Mouse (Mus musculus) embryonic facial prominence, embryonic 14.5 days (tissue): Measurements from ENCODE around the gene Ostf1. TPM values are rescaled to one million over a fixed set of nuclear protein-coding genes. Genes with fewer than 3 reads are reported as not detected.

Experiments
- ATAC-seq: fragments of 200-750 bp; cut with Nextera tagmentation; 2 replicates; pipeline ENCODE4 v1.8.0; 2017; ENCODE audit warnings: low read depth, moderate number of reproducible peaks, moderate TSS enrichment
- DNase-seq: peaks from one replicate; pipeline ENCODE4 v3.0.0-alpha.2; 2015; ENCODE audit warnings: low spot score
- H3K27ac ChIP-seq: fragments of 300-500 bp; sonication (generic); replicated peaks from 2 replicates; pipeline ENCODE4 v1.5.1; 2014; ENCODE audit warnings: low read depth, mild to moderate bottlenecking, low read length, moderate library complexity
- H3K27me3 ChIP-seq: fragments of 300-500 bp; sonication (generic); replicated peaks from 2 replicates; pipeline ENCODE4 v1.6.1; 2014; ENCODE audit warnings: low read length; ENCODE audit not compliant: control insufficient read depth, insufficient read depth
- H3K36me3 ChIP-seq: fragments of 300-500 bp; sonication (generic); 2 replicates; pipeline ENCODE4 v1.6.1; 2014; ENCODE audit warnings: low read length, mixed read lengths; ENCODE audit not compliant: control insufficient read depth, insufficient read depth
- H3K4me1 ChIP-seq: fragments of 300-500 bp; sonication (generic); 2 replicates; pipeline ENCODE4 v1.6.1; 2014; ENCODE audit warnings: antibody characterized with exemption, low read length; ENCODE audit not compliant: control insufficient read depth, insufficient read depth
- H3K4me2 ChIP-seq: fragments of 300-500 bp; sonication (generic); 2 replicates; pipeline ENCODE4 v1.6.1; 2014; ENCODE audit warnings: low read depth, mild to moderate bottlenecking, low read length, moderate library complexity, mixed read lengths
- H3K4me3 ChIP-seq: fragments of 300-500 bp; sonication (generic); 2 replicates; pipeline ENCODE4 v1.5.1; 2014; ENCODE audit warnings: low read depth, mild to moderate bottlenecking, low read length
- H3K9ac ChIP-seq: fragments of 300-500 bp; sonication (generic); 2 replicates; pipeline ENCODE4 v1.6.1; 2014; ENCODE audit warnings: low read depth, mild to moderate bottlenecking, low read length, moderate library complexity, mixed read lengths
- H3K9me3 ChIP-seq: fragments of 300-500 bp; sonication (generic); 2 replicates; pipeline ENCODE4 v1.6.1; 2016; ENCODE audit warnings: low read length; ENCODE audit not compliant: control insufficient read depth
- WGBS: fragments of 180-500 bp; shearing (Covaris S2); extraction: QIAGEN DNeasy Blood & Tissue Kit; methylation state at CpG from one replicate; pipeline ENCODE4 v1.1.7; 2014; 5-methylcytosine and 5-hydroxymethylcytosine counted together
- polyA plus RNA-seq: library from polyadenylated mRNA; unstranded; fragments of >200 nt; fragmentation: Nextera tagmentation; extraction: Ambion mirVana; gene quantifications from 2 replicates; pipeline ENCODE4 v1.2.1, GENCODE M21; 2014

The Ostf1 gene
- polyA plus RNA-seq, 1 experiment from 2014 or later = 116 TPM

- Histone ChIP-seq H3K4me1 (no peaks in the 10 kb centered on the region), H3K9ac (no peak overlapping the region), H3K4me3 (no peak overlapping the region), H3K4me2 (no peak overlapping the region), H3K27me3 (no peaks in the 10 kb centered on the region), H3K9me3 (no peaks in the 10 kb centered on the region), H3K36me3 (no peaks in the 10 kb centered on the region), H3K27ac (no peak overlapping the region)
- ATAC-seq = no peak
- 85% methylated on average over 2 of the region's 2 CpGs for WGBS
- no peak for DNase-seq
Measured at GRCm38 (mm10) chr19:18623894-18624293, 7.7 kb downstream of the Ostf1 start.

- Histone ChIP-seq H3K27ac (no peak overlapping the region), H3K4me2 (no peak overlapping the region), H3K36me3 (no peaks in the 10 kb centered on the region), H3K9me3 (no peaks in the 10 kb centered on the region), H3K4me3 (no peak overlapping the region), H3K27me3 (no peaks in the 10 kb centered on the region), H3K9ac (no peak overlapping the region), H3K4me1 (no peaks in the 10 kb centered on the region; the same call in 1 of the 2 replicates)
- ATAC-seq (no peak), DNase-seq (no peak)
- WGBS = 93% methylated on average over 1 of the region's 1 CpGs
Measured at GRCm38 (mm10) chr19:18619691-18620090, 11.9 kb downstream of the Ostf1 start.

GRCm38 (mm10) chr19:18619060-18619459 lies 12.6 kb downstream of the Ostf1 start:
- DNase-seq (no peak), ATAC-seq (no peak)
- no peaks in the 10 kb centered on the region for H3K36me3 ChIP-seq
- WGBS = 67% methylated on average over 5 of the region's 5 CpGs
- no peaks in the 10 kb centered on the region; the same call in 1 of the 2 replicates for H3K4me1 ChIP-seq
- no peaks in the 10 kb centered on the region for H3K9me3 ChIP-seq
- no peak overlapping the region for H3K4me2 ChIP-seq
- no peaks in the 10 kb centered on the region for H3K27me3 ChIP-seq
- no peak overlapping the region for H3K4me3 ChIP-seq
- H3K27ac ChIP-seq = no peak overlapping the region
- H3K9ac ChIP-seq = no peak overlapping the region

GRCm38 (mm10) chr19:18617504-18617903 lies 14.1 kb downstream of the Ostf1 start:
- no peaks in the 10 kb centered on the region for H3K36me3 ChIP-seq
- no peak overlapping the region for H3K27ac ChIP-seq
- no peak for DNase-seq
- ATAC-seq = no peak
- H3K4me3 ChIP-seq = no peak overlapping the region
- no peaks in the 10 kb centered on the region for H3K9me3 ChIP-seq
- no peak overlapping the region for H3K9ac ChIP-seq
- H3K4me1 ChIP-seq = no peaks in the 10 kb centered on the region; the same call in 1 of the 2 replicates
- H3K4me2 ChIP-seq = no peak overlapping the region
- 83% methylated on average over 1 of the region's 1 CpGs for WGBS
- no peaks in the 10 kb centered on the region for H3K27me3 ChIP-seq

GRCm38 (mm10) chr19:18615680-18616240 lies 15.9 kb downstream of the Ostf1 start:
- WGBS = 72% methylated on average over 9 of the region's 9 CpGs
- DNase-seq (no peak), ATAC-seq (no peak)
- H3K9ac ChIP-seq = no peak overlapping the region
- no peak overlapping the region; the same call in 1 of the 2 replicates for H3K4me2 ChIP-seq
- no peaks in the 10 kb centered on the region for H3K27me3 ChIP-seq
- no peak overlapping the region for H3K4me3 ChIP-seq
- peak overlapping the region; percentile 58 for H3K27ac ChIP-seq
- H3K36me3 ChIP-seq = no peaks in the 10 kb centered on the region
- H3K4me1 ChIP-seq = no peaks in the 10 kb centered on the region; the same call in 1 of the 2 replicates
- no peaks in the 10 kb centered on the region for H3K9me3 ChIP-seq

- no peaks in the 10 kb centered on the region for H3K9me3 ChIP-seq
- no peaks in the 10 kb centered on the region for H3K27me3 ChIP-seq
- H3K27ac ChIP-seq = 0 out of 2 replicates have a peak overlapping the region, but pooled peaks have one; percentile 28
- no peak overlapping the region for H3K4me2 ChIP-seq
- DNase-seq (no peak), ATAC-seq (no peak)
- no peak overlapping the region for H3K9ac ChIP-seq
- no peaks in the 10 kb centered on the region for H3K36me3 ChIP-seq
- H3K4me1 ChIP-seq = no peaks in the 10 kb centered on the region; the same call in 1 of the 2 replicates
- WGBS = 76% methylated on average over 7 of the region's 7 CpGs
- no peak overlapping the region for H3K4me3 ChIP-seq
Measured at GRCm38 (mm10) chr19:18614337-18614736, 17.3 kb downstream of the Ostf1 start.

- H3K27me3 ChIP-seq = no peaks in the 10 kb centered on the region
- H3K9ac ChIP-seq = no peak overlapping the region
- DNase-seq (no peak), ATAC-seq (no peak)
- no peaks in the 10 kb centered on the region for H3K36me3 ChIP-seq
- H3K27ac ChIP-seq = no peak overlapping the region
- WGBS = 59% methylated on average over 6 of the region's 6 CpGs
- no peak overlapping the region for H3K4me2 ChIP-seq
- H3K4me1 ChIP-seq = peaks cover 6% of the 10 kb centered on the region
- no peak overlapping the region for H3K4me3 ChIP-seq
- H3K9me3 ChIP-seq = no peaks in the 10 kb centered on the region
Measured at GRCm38 (mm10) chr19:18608975-18609374, 22.6 kb downstream of the Ostf1 start.

- DNase-seq (no peak), ATAC-seq (no peak)
- H3K9ac ChIP-seq = no peak overlapping the region
- H3K27me3 ChIP-seq = no peaks in the 10 kb centered on the region
- H3K4me2 ChIP-seq = no peak overlapping the region
- no peak overlapping the region for H3K27ac ChIP-seq
- no peak overlapping the region for H3K4me3 ChIP-seq
- WGBS = 45% methylated on average over 7 of the region's 7 CpGs
- H3K4me1 ChIP-seq = peaks cover 6% of the 10 kb centered on the region
- no peaks in the 10 kb centered on the region for H3K36me3 ChIP-seq
- H3K9me3 ChIP-seq = no peaks in the 10 kb centered on the region
Measured at GRCm38 (mm10) chr19:18607907-18608306, 23.7 kb downstream of the Ostf1 start.

- no peak overlapping the region for H3K9ac ChIP-seq
- H3K27me3 ChIP-seq = no peaks in the 10 kb centered on the region
- H3K4me2 ChIP-seq = no peak overlapping the region
- H3K36me3 ChIP-seq = no peaks in the 10 kb centered on the region; the same call in 1 of the 2 replicates
- peak; percentile 16 for DNase-seq
- no peak overlapping the region for H3K4me3 ChIP-seq
- peaks cover 6% of the 10 kb centered on the region for H3K4me1 ChIP-seq
- H3K27ac ChIP-seq = no peak overlapping the region
- no peak for ATAC-seq
- WGBS = 80% methylated on average over 6 of the region's 6 CpGs
- H3K9me3 ChIP-seq = no peaks in the 10 kb centered on the region
Measured at GRCm38 (mm10) chr19:18603011-18603410, 28.6 kb downstream of the Ostf1 start.
